Mouse (Mus musculus) spleen, postnatal 4 days (tissue): ENCODE measurements around the gene Foxc1.

Source experiments
- DNase-seq, 2 experiments: peaks; one replicate each; pipeline ENCODE4 v3.0.0; 2022; ENCODE audit warnings: low spot score in 2 of 2

Foxc1 gene

DNA sequence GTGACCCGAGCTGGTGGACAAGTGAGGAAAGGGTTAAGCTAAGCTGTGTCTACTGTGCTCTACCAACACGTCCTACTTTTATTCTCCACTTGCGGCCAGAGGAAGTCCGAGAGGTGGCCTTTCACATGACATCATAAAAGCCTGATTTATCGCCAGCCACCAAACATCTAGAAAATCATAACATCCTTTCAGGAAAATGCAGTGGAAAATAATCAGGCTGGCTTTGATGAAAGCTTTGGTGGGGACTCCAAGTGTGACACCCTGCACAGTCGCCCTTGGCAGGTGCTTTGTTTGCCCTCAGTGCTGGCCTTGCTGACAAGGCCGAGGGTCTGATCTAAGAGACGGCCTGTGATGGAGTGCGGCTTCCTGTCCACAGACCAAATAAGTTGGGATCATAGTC, 23.9 kb downstream of the Foxc1 start:
- no peak for DNase-seq

DNA sequence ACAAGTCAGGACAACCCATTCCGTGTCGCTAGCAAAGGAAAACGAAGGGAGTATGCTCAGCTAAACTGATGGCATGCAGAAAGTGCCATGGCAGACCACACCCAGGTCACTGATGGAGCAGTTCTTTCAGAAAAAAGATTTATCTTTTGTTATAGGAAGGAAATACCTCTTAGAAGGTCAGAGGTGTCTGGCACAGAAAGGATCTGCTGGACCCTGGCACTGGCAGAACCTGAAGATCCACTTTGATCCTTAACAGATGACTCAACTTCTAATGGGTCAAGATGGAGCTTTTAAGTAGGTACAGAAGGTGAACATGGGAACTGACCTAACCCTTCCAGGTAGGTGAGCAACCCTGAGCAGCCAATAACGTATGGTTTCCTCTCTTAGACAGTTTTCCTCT, 29.4 kb downstream of the Foxc1 start:
- DNase-seq, result no peak

DNA sequence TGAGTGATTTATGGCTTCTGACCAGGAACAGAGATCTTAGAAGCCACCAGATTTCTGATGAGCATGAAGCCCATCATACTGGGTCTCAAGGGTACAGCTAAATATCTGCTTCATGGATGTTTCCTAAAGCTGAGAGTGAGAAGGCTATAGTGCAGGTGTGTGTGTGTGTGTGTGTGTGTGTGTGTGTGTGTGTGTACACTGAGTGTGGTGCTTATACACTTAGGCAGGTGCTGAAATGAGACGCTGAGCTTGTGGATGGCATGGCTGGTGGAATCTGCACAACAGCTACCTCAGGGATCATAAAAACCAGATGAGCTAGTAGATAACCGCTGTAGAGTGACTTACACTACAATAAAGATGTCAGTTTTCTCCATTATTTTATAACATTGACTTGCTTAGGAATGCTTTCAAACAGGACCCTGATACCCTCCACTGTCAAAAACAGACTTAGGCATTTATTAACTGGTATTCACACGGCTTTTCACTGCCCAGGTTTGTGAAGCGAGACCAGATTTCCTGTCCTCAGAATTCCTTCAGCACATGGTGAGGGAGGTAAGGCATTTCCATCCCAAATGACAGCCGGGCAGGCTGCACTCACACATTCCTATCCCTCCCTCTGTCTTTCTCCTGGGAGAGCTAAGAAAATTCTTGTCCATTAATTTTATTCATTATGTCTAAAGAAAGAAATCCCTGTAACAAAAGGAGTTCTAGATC, 43.0 kb downstream of the Foxc1 start:
- DNase-seq, result no peak

DNA sequence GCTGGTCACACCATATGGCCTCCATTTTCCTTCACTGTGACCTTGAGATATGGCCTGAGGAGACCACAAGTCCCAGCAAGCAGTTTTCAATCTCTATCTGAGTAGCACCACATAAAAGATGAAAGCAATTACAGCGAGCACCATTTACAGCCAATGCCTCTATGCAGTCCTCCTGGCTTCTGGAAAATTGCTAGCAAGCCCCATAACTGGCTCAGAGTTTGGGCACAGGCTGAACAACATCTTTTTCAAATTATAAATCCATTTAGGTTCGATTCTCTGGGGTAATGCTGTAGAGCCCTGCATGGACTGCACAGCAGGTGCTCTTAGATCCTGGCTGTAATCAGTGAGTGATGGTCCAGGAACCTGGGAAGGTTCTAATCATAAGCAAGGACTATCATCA, 47.1 kb downstream of the Foxc1 start:
- no peak for DNase-seq

DNA sequence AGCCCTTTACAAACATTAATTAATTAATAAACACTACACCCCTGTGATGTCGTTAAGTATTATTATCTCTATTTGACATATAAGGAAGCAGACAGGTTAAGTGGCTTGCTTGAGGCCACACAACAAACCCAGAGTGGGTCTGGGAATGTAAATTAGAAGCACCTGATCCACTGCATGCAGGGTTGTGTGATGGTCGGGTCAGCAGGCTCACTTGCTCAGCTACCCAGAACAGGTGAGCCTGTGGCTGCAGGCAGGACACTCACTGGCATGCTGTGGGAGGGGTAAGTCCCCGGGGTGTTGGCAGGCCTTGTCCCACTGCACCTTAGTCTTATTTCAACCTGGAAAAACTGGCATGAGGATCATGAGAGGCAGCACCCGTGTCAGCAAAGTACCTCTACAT, 47.6 kb downstream of the Foxc1 start:
- no peak for DNase-seq

DNA sequence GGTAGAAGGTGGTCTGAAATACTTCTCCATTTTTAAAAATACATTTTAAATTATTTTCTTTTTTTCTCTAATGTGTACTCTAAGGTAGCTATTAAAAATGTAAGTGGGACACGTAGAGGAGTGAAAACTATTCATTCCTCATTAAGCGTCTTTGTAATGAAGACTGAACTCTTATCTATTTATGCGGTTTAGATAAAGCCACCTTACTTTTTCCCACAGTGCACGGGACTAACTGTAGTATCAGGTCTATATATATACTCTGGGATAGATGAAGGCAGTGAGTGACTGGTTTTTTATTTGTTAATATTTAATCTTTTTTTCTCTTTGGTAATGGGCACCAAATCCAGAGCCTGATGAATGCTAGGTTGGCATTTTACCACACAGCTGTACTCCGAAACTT, 53.8 kb downstream of the Foxc1 start:
- no peak for DNase-seq
